24 mouse cellular contexts compared by ENCODE assay signal in genomic region chr4:98863451-98863850, GRCm38 (mm10). TPM values are rescaled to one million over a fixed set of nuclear protein-coding genes. Genes with fewer than 3 reads are reported as not detected.
"Had no signal": no experiment of that assay in that cellular context is flagged by ENCODE, and none has a peak within 500 bp of the region (broad histone marks: within the 10 kb centered on the region; RNA-seq: fewer than 3 reads in every experiment).

No protein-coding gene starts in this region.

- H3K27ac ChIP-seq: midbrain, embryonic 10.5 days; midbrain, embryonic 12.5 days; neural tube, embryonic 13.5 days; stomach, embryonic 15.5 days; stomach, postnatal 0 days had no signal

- H3K4me3 ChIP-seq: midbrain, embryonic 10.5 days; midbrain, embryonic 12.5 days; myocyte; neural tube, embryonic 13.5 days; stomach, embryonic 15.5 days had no signal

- ATAC-seq: midbrain, embryonic 16.5 days had no signal

- H3K9me3 ChIP-seq: stomach, embryonic 15.5 days had no signal

- H3K36me3 ChIP-seq: midbrain, embryonic 10.5 days; midbrain, embryonic 12.5 days; neural tube, embryonic 13.5 days; stomach, embryonic 15.5 days had no signal

- DNase-seq: lung, adult 18-20 months; lung, embryonic 14.5 days; lung, postnatal 10 days; lung, postnatal 4 days; midbrain, embryonic 14.5 days; right cerebral cortex, postnatal 14 days; thymus, adult 2 months; thymus, postnatal 25 days; thymus, postnatal 4 days had no signal

- H3K9ac ChIP-seq: lung, embryonic 14.5 days; midbrain, embryonic 12.5 days; neural tube, embryonic 13.5 days; stomach, embryonic 15.5 days had no signal

- H3K4me1 ChIP-seq: midbrain, embryonic 10.5 days; midbrain, embryonic 12.5 days; stomach, embryonic 15.5 days had no signal

- H3K27me3 ChIP-seq: midbrain, embryonic 12.5 days; neural tube, embryonic 13.5 days; stomach, embryonic 15.5 days had no signal

RNA-seq across cellular contexts. Expression of gene I0C0044D17Rik, which starts 39.8 kb away (rescaled TPM):
- total RNA-seq: megakaryocyte, adult 5-6 weeks; megakaryocyte-erythroid progenitor cell, adult 5-6 weeks; neutrophil, adult 5-6 weeks had no signal
- polyA plus RNA-seq: lung, embryonic 14.5 days; lung, embryonic 16.5 days; midbrain, embryonic 10.5 days; midbrain, embryonic 12.5 days; midbrain, embryonic 14.5 days; midbrain, embryonic 16.5 days; myocyte; neural tube, embryonic 11.5 days; neural tube, embryonic 13.5 days; spleen, adult 2 months; stomach, embryonic 15.5 days; stomach, postnatal 0 days; testis, adult 2 months; thymus, adult 2 months; urinary bladder, adult 2 months had no signal

RNA-seq across cellular contexts. Expression of gene Kank4, which starts 46.1 kb away (rescaled TPM):
- total RNA-seq: megakaryocyte-erythroid progenitor cell, adult 5-6 weeks; neutrophil, adult 5-6 weeks had no signal
